Mouse (Mus musculus): ENCODE measurements around the gene Snrpd2.

Snrpd2 gene

GRCm38 (mm10) chr7:19178035-19178434, 28.5 kb downstream of the Snrpd2 start:
- no peak for DNase-seq (ENCODE audit: low spot score in 2 of 2)

GRCm38 (mm10) chr7:19178443-19179092, 29.0 kb downstream of the Snrpd2 start:
- DNase-seq (ENCODE audit: low spot score in 2 of 2) = no peak

- no peak for DNase-seq (ENCODE audit: low spot score in 2 of 2)
These were observed 29.7 kb downstream of the Snrpd2 start for GRCm38 (mm10) chr7:19179173-19179572.

DNA sequence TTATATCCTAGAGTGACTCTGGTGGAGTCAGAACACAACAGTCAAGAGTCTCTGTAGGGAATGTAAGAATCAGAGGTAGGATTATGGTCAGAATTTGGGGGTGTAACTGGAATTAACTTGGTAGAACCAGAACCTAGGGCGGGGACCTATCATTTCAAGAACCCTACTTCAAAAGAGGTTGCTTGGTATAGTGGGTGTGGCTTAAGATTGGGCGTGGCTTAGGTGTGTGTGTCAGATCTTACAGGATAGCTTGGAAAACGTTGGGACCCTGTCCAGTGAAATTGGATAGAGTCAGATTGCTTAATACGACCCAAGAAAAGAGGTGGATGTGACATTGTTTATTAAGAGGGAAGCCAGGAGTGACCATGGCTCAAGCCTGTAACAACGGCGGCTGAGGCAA, 30.4 kb downstream of the Snrpd2 start:
- no peak for DNase-seq (ENCODE audit: low spot score in 2 of 2)

DNA sequence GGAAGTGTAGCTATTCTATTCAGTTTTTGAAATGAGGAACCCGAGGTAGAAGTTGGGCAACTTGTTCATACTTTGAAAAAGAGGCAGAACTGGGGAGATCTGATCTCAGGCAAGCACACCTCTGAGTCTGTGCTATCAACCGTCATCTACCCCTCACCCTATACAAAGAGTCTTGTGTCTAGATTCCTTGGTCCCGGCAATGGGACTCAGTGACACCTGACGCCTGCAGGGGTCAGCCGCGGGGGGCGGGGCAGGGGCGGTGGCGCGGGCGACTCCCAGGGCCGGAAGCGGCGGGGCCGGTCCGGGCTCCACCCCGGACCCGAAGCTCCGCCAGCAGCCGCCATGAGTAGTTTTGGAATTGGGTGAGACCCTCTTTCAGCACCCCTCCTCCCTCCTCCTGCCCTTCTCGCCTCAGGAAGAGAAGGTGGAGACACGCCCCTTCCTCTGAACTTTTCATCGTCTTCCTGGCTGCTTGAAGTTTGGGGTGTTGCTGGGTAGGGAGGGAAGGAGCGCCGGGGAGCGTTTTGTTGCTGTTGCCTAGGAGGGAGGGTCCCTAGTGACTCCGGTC, 31.4 kb downstream of the Snrpd2 start:
- DNase-seq (ENCODE audit: low spot score in 2 of 2) = no peak

DNA sequence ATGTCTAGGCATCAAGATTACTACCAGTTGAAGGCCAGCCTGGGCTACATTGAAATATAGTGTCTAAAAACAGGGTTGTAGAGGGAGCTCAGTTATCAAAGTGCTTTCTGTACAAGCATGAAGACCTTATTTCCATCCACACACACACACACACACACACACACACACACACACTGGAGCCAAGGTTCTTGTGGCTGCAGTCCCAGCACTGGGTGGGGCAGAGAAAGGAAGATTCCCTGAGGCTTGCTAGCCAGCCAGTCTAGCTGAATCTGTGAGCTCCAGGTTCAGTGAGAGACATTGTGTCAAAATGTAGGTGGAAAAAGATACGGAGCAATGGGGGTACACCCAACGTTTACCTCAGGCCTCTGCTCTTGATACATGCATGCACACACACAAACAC, 34.7 kb downstream of the Snrpd2 start:
- no peak for DNase-seq (ENCODE audit: low spot score in 2 of 2)

GRCm38 (mm10) chr7:19184758-19185157, 35.2 kb downstream of the Snrpd2 start:
- DNase-seq (ENCODE audit: low spot score in 2 of 2) = no peak

DNA sequence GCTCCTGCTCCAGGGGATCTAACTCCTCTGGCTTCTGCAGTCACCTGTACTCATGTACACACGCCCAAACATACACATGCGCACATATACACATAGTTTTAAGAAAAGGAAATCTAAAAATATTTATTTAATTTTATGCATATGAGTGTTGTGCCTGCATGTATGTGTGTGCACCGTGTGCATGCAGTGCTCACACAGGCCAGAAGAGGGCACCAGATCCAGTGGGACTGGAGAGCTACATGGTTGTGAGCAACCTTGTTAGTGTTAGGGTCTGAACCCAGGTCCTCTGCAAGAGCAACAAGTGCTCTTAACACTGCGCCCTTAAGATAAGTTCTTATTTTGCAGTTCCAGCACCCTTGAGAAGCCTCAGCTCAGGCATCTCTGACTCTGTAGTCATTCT, 45.2 kb downstream of the Snrpd2 start:
- DNase-seq (ENCODE audit: low spot score in 2 of 2) = no peak

DNA sequence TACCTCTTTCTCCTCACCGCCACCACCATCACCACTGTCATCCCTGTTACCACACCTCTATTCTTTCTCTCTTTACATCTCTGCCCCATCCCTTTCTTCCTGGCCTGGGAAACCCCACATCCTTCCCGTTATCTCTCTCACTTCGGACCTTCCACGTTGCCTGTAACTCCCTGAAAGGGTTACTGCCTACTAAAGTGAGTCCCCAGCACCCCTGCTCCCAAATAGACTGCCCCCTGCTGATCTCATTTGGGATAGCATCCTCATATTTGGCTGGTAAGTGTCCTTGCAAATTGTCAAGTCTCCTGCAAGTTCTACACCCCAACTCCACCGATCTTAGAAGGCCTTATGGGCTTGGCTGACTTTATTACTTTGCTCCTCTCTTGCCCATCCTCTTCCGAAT, 47.2 kb downstream of the Snrpd2 start:
- no peak for DNase-seq (ENCODE audit: low spot score in 2 of 2)

GRCm38 (mm10) chr7:19197985-19198384, 48.5 kb downstream of the Snrpd2 start:
- DNase-seq (ENCODE audit: low spot score in 2 of 2) = no peak

DNA sequence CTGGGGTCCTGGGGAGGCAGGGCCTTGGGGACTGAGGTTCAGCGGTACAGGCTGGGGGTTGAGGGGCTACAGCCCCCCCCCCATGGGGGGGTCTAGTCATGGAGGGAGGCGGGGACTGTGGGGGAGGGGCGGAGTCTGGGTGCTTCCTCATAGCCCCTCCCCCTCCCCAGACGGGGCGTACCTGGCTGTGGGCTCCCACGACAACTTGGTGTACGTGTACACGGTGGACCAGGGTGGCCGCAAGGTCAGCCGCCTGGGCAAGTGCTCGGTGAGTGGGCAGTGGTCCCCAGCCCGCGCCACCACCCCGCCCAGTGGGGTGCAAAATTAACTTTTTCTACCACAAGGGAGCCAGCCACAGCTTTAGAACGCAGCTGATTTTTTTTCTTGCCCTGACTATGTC, 52.1 kb downstream of the Snrpd2 start:
- DNase-seq (ENCODE audit: low spot score in 2 of 2) = no peak

DNA sequence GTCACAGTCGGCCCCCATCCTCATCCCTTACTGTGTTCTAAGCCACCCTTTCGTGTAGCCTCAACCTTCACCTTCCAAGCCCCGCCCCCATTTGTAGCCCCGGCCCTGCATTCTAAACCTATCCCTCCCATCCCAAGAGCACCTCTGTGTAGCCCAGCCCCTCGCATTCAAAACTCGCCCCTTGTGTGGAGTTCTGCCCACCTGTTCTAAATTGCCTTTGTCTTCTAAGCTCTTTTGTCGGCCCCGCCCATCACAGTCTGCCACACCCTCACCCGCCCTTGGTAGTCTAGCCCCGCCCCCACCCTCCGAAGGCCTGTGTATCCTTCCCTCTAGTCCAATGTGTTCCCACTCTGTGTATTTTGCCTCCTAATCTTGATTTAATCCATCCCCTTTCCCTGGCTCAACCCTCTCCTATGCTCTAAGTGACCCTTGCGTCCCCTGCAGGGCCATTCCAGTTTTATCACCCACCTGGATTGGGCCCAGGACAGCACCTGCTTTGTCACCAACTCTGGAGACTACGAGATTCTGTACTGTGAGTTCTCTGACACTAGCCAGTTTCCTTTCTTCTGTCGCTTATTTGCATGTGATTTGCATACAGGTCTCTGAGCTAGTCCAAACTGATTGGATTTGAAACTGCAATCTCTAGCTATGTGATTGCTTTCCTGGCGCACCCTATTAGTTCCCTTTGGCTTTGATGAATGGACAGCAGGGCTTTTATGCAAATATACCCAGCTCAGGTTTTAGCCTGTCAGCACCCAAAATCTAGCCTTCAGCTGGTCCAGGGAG, 52.7 kb downstream of the Snrpd2 start:
- no peak for DNase-seq (ENCODE audit: low spot score in 2 of 2)

Measured in urinary bladder, postnatal 4 days (tissue).